Mouse (Mus musculus) 416B (cell line): Measurements from ENCODE around the gene BC051665.

ENCODE experiments used
- DNase-seq: peaks from one replicate; pipeline ENCODE4 v3.0.0; 2011; ENCODE audit warnings: low read depth

Gene BC051665

GRCm38 (mm10) chr13:60786264-60786663 is at the start of gene BC051665:
Gene BC051665 (minus strand): TSS chr13:60786364.
- DNase-seq: no peak

GRCm38 (mm10) chr13:60826052-60826451 is 39.9 kb upstream of the BC051665 start:
- peak; percentile 84 for DNase-seq

GRCm38 (mm10) chr13:60820486-60821175 is 34.5 kb upstream of the BC051665 start:
- DNase-seq: no peak

GRCm38 (mm10) chr13:60819469-60819868 is 33.3 kb upstream of the BC051665 start:
- DNase-seq: peak; percentile 68

- no peak for DNase-seq
Measured at GRCm38 (mm10) chr13:60813722-60814121, 27.6 kb upstream of the BC051665 start.

GRCm38 (mm10) chr13:60812768-60813167 is 26.6 kb upstream of the BC051665 start:
- no peak for DNase-seq

- DNase-seq: no peak
Measured at GRCm38 (mm10) chr13:60809690-60810089, 23.5 kb upstream of the BC051665 start.

GRCm38 (mm10) chr13:60802749-60803148 is 16.6 kb upstream of the BC051665 start, which contains the start of gene Ctsll3:
Gene Ctsll3 (minus strand): TSS chr13:60802849.
- DNase-seq: no peak

- DNase-seq: no peak
Measured at GRCm38 (mm10) chr13:60789466-60789865, 3.3 kb upstream of the BC051665 start.

GRCm38 (mm10) chr13:60783301-60783700 is 2.9 kb downstream of the BC051665 start:
- no peak for DNase-seq

GRCm38 (mm10) chr13:60780534-60780933 is 5.6 kb downstream of the BC051665 start:
- no peak for DNase-seq

GRCm38 (mm10) chr13:60761161-60761560 is 25.0 kb downstream of the BC051665 start:
- DNase-seq: no peak

GRCm38 (mm10) chr13:60760392-60760791 is 25.8 kb downstream of the BC051665 start:
- DNase-seq: no peak

GRCm38 (mm10) chr13:60759136-60759535 is 27.0 kb downstream of the BC051665 start:
- peak; percentile 42 for DNase-seq

- no peak for DNase-seq
Measured at GRCm38 (mm10) chr13:60757292-60757691, 28.9 kb downstream of the BC051665 start.

- no peak for DNase-seq
Measured at GRCm38 (mm10) chr13:60755251-60755650, 30.9 kb downstream of the BC051665 start.

GRCm38 (mm10) chr13:60753216-60753615 is 32.9 kb downstream of the BC051665 start:
- no peak for DNase-seq

GRCm38 (mm10) chr13:60750930-60751329 is 35.2 kb downstream of the BC051665 start:
- DNase-seq: no peak

- DNase-seq: peak; percentile 60
Measured at GRCm38 (mm10) chr13:60748556-60748955, 37.6 kb downstream of the BC051665 start.

GRCm38 (mm10) chr13:60747201-60747600 is 39.0 kb downstream of the BC051665 start:
- peak; percentile 36 for DNase-seq

GRCm38 (mm10) chr13:60746271-60746670 is 39.9 kb downstream of the BC051665 start:
- peak; percentile 63 for DNase-seq

GRCm38 (mm10) chr13:60745358-60745757 is 40.8 kb downstream of the BC051665 start:
- DNase-seq: no peak

- no peak for DNase-seq
Measured at GRCm38 (mm10) chr13:60744736-60745135, 41.4 kb downstream of the BC051665 start.

GRCm38 (mm10) chr13:60744078-60744460 is 42.1 kb downstream of the BC051665 start:
- DNase-seq: peak; percentile 83
